10 mouse cellular contexts compared by ENCODE assay signal in genomic region chr15:38602187-38602870, GRCm38 (mm10).
DNase-seq lines count a peak whose midpoint lies in the region; ATAC-seq and TF ChIP-seq lines count a peak whose summit lies in the region.
"Had no signal": no experiment of that assay in that cellular context is flagged by ENCODE, and none has a peak within 500 bp of the region (broad histone marks: within the 10 kb centered on the region; RNA-seq: fewer than 3 reads in every experiment).

No protein-coding gene starts in this region.

- TF ChIP-seq CTCF in thymus, adult 2 months (IDR thresholded peaks at IDR 0.05; ENCODE audit: borderline replicate concordance, control insufficient read depth, extremely low read depth, insufficient read depth, low read length, poor library complexity), result no peak

- TF ChIP-seq POLR2A in thymus, adult 2 months (IDR thresholded peaks at IDR 0.05; ENCODE audit: control insufficient read depth, extremely low read depth, insufficient read depth, low read length, poor library complexity), result no peak

- DNase-seq in 3T3-L1 (ENCODE audit: low read depth, low spot score), result peak; percentile 82
- peak; percentile 86 for DNase-seq in CD4-positive helper T cell, adult 2 months (ENCODE audit: low read depth, low spot score)
- DNase-seq in frontal cortex, postnatal 25 days (ENCODE audit: low spot score in 2 of 2), result peak; percentile 26 to 53
- DNase-seq in layer of hippocampus, adult 9-11 months, result peak; percentile 84
- peak; percentile 65 for DNase-seq in thymus, adult 2 months
- DNase-seq in adrenal gland, adult 8-10 months, result no peak

- H3K4me3 ChIP-seq in thymus, adult 2 months (ENCODE audit: control insufficient read depth, insufficient read depth, low read length), result peak overlapping the region; percentile 37
- H3K4me3 ChIP-seq: erythroblast, embryonic 14.5 days; stomach, embryonic 15.5 days had no signal

- H3K4me1 ChIP-seq in thymus, adult 2 months (replicated peaks; ENCODE audit: control insufficient read depth, insufficient read depth, low read length), result peaks cover 19% of the 10 kb centered on the region
- H3K4me1 ChIP-seq: stomach, embryonic 15.5 days had no signal

- 11% methylated on average over 12 of the region's 12 CpGs for WGBS in thymus, adult 2 months

- no peaks in the 10 kb centered on the region for H3K36me3 ChIP-seq in thymus, adult 2 months (ENCODE audit: control insufficient read depth, insufficient read depth, low read length)
- H3K36me3 ChIP-seq: stomach, embryonic 15.5 days had no signal

- H3K27me3 ChIP-seq in thymus, adult 2 months (ENCODE audit: control insufficient read depth, insufficient read depth, low read length), result no peaks in the 10 kb centered on the region
- H3K27me3 ChIP-seq: stomach, embryonic 15.5 days had no signal

- peak overlapping the region; percentile 55 for H3K27ac ChIP-seq in thymus, adult 2 months (ENCODE audit: control insufficient read depth, insufficient read depth, low read length)
- H3K27ac ChIP-seq: stomach, embryonic 15.5 days had no signal

- ATAC-seq in megakaryocyte-erythroid progenitor cell, adult 5-6 weeks (replicated peaks; ENCODE audit: low FRiP score, low TSS enrichment, poor library complexity, severe bottlenecking), result peak; percentile 35; the same call in 1 of the 2 replicates
- ATAC-seq in cerebellum, adult (ENCODE audit: insufficient number of reproducible peaks, low FRiP score, low TSS enrichment), result no peak
